Mouse (Mus musculus) liver, adult (tissue): ENCODE measurements at regions not wholly inside any gene's neighbourhood (a gene's known extent, or its start where the extent isn't known, plus 50 kb on each side); places are given as distances from the start of the nearest gene placed in this dataset.

Experiments used
- GATA4 ChIP-seq: IDR thresholded peaks from 2 replicates; pipeline ENCODE4 v1.6.1; 2014; ENCODE audit warnings: mild to moderate bottlenecking, low read length; ENCODE audit not compliant: insufficient replicate concordance

DNA sequence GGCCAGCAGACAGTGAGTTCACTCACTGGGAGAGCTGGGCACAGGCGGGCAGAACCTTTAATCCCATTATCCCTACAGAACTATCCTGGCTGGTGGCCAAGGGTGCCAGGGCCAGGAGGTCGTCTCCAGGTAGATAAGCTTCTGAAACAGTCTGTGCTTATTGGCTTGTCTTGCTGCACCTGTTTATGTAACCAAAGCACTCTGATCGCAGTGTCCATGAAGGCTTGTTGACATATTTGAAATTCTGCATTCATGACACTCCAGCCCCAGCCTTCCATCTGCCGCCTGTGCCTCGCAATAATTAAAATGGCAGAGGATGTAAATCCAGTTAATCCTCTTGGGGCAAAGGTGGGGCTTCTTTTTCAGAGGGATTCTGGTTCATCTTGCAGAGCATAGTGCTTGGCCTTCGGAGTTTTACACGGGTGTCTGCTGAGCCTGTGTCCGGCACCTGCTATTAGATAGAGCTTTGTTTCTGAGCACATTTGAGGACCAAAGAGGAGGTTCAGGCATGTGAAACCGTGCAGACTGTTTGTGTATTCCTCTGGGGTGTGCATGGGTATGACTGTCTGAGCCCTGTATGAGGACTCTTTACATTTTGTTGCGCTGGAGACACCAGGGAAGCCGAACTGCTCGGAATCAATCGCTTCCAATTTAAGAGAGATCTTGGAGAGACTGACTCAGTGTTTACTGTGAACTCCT lies 197.6 kb downstream of the Xxylt1 start:
- peak; percentile 52; the same call in 1 of the 2 replicates for TF ChIP-seq GATA4

DNA sequence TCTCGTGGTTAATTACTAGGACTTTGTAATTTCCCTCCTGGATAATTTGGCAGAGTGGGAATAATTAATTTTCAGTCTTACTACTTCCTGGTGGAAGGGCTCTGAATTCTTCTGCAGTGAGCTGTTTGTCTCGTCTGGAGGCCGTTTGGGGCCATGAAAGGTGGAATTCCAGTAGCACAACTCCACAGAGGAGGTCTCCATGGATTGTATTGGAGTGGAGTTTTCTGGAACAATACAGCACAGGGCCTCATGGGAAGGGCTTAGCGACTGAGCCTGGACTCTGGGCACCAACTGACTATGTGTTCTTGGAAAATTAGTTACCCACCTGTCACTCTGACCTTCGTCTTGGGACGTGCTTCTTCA lies 197.1 kb downstream of the Xxylt1 start:
- TF ChIP-seq GATA4 = no peak

DNA sequence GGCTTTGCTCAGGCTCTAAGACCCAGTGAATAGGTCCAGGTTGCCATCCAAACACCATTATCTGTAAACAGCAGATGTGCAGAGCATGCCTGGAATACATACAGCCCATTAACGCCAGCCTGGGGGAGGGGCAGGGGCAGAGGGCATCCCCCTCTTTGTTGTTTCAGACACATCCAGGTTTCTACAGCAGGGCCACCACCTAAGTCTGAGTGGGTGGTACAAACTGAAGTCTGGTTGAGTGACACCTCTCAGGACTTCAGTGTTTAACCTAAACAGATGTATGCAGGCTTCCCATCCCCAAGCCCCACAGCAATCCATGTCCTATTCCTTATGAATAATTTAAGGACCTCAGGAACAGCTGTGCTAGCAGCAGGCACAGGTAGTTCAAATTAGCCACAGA lies 194.2 kb downstream of the Xxylt1 start:
- no peak for TF ChIP-seq GATA4

DNA sequence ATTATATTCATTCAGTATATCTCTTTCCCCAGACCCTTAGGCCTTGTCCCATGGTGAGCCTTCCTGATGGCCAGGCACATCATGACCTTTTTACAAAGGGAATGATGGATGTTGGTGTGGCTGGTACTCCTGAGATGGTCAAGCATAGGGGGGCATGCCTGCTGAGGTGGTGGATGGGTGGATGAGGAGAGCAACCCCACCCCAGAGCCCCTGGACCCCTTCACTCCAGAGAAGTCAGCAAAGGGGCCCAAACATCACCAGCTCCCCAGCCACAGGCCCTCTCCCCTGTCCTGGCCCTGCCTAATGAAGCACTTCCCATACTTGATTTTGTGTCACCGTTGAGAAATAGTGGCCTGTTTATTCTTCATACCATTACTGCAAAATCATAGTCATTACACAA lies 193.7 kb downstream of the Xxylt1 start:
- TF ChIP-seq GATA4 = no peak

DNA sequence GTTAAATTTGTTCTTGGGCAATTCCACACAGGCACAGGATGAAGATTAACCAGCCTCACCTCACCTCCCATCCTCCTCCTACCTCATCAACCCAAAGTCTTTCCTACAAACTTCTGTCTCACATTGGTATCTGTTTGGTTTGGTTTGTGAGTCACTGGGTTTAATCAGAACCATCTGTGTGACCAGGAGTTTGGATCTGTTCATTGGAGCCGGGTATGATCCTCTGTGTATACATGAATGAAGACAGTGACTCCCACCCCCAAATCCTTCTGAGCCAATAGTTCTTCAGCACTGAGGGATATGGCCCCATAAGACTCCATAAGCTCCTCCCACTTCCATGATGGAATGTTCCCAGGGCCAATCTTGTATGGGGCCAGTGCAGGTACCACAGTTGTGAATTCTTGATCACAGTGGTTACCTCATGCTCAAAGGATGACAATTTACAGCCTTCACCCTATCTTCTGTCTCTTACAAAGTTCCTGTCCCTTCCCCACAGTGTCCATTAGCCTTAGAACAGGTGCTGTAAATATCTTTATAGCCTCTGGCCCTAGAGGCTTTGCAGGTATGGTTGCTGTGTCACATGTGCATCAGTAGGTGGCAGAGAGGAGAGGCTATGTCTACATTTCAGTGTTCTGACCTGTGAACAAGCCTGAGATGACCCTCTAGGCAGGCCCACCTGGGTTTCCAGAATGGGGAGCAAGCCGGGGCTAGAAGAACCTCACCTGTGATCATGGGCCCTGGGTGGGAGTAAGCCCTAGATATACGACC lies 192.5 kb downstream of the Xxylt1 start:
- no peak for TF ChIP-seq GATA4

DNA sequence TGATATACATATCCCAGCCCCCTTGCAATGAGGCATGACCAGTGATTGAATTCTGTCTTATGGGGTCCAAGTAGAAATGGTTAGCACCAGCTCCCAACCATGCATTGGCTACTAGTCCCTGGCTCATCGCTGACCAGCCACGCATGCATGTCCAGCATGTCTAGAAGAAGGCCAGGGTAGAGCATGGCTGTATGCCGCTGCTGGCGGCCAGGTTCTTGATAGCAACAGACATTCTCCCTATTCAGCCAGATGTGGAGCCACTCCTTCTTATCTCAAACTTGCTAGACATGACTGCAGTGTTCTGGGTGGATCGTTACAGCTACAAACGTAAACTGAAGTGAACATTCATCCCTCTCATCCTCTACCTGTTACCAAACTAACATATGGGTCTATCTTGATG lies 188.6 kb downstream of the Xxylt1 start:
- TF ChIP-seq GATA4 = no peak

DNA sequence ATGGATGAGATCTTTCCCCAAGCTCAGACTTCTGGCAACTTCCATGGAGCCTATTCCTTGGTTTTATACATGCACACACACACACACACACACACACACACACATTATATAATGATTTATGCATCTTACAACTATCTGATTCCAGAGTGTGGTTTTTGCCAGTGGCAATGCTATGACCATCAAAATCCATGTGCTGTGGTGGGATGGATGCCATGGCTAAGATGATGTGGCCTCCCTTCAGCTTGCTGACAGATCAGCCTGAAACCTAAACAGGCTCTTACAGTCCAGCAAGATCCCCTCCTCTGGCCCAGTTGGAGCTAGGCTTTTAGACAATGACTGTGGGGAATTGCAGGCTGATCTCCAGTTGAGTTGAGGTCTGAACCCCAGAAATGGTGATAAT lies 187.1 kb downstream of the Xxylt1 start:
- TF ChIP-seq GATA4 = no peak

DNA sequence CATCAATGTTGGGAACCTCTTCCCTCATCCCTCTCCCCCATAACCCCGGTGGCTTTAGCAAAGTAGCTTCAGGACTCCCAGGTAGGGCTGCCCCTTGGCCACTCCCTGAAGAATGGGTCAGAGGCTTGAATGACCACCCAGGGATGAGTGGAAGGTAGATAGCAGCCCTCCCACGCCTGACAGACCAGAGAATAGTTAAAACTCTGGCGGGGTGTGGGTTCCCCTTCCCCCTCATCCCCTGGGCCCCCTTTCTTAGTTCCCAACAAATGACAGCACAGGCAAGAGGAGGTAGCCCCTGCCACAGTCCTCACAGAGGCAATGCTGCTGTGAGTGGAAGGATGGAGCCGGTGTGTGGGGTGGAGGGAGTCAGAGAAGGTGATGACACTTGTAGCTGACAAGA lies 186.2 kb downstream of the Xxylt1 start:
- TF ChIP-seq GATA4 = no peak

DNA sequence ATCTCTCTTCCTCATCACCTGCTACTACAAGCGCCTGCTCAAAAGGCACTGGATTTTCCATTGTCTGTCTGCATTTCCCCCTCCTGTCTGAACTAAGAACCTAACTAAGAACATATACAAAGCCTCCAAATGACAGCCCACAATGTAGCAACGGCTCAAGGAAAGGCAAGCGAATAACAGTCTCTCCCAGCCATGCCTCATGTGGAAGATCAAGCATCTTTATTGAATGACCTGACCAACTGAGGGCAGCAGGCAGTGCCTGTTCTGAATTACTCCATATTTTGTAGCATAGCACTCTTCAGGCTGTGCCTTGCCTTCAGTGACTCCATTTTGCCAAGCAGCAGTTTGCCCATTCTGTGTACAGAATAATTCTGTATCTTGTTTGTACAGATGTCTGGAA lies 183.9 kb downstream of the Xxylt1 start:
- no peak for TF ChIP-seq GATA4

DNA sequence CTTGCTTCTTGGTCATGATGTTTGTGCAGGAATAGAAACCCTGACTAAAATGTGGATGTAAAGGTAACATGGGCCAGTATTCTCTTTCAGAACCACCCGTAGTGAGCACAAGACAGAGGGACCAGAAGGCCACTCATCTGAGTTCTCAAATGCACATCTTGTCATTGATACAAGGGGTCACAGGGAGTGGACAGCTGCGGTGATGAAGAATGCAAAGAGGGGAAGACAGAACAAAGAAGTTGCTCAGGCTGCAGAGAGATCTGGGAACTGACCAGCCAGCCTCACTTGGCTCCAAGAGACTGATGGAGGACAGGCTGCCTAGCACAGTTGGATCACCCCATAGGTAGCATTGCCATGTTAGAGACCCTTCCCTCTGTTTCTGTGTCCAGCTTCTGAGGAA lies 181.1 kb downstream of the Xxylt1 start:
- TF ChIP-seq GATA4 = no peak

DNA sequence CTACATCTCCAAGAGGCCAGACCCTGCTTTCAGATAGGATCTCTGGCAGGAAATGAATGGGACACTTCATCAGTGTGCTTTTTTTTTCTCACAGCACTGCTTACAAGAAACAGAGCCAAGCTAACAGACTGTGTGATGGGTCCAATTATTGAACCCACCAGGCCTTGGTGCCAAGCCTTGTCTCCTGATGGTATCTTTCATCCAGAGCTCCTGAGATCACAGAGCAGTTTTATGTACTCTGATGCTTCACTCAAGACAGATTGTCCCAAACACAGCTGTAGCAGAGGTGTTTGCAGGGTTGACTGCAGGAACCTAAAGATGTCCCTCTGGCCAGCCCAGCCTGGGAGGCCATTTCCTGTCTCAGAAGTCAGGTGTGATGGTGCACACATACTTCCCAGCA lies 179.9 kb downstream of the Xxylt1 start:
- TF ChIP-seq GATA4 = no peak
